Mouse (Mus musculus) inflammation-experienced regulatory T-cells, adult 6 months (primary cell): ENCODE data around the gene Pbp2. TPM values are rescaled to one million over a fixed set of nuclear protein-coding genes. Genes with fewer than 3 reads are reported as not detected.

Experiments used
- polyA plus RNA-seq, 3 experiments: library from polyadenylated mRNA; unstranded; fragments of 100-300 nt; shearing (Covaris generic); gene quantifications; one replicate each; pipeline ENCODE4 v1.2.1; 2017

Gene Pbp2
- polyA plus RNA-seq, 3 experiments from 2014 or later: not detected

Other genes starting within 250 kb of the Pbp2 start
- under 1 TPM; 0.28 to 0.73 (median 0.59) TPM for gene Gprc5a, start 244.8 kb downstream of the Pbp2 start, polyA plus RNA-seq
- not detected for gene Gprc5d, start 192.1 kb downstream of the Pbp2 start, polyA plus RNA-seq
- gene Fam234b, start 112.4 kb downstream of the Pbp2 start, polyA plus RNA-seq: 10 to 100 TPM; 21.9 to 30.2 (median 30.2) TPM
- 1 to 10 TPM in 2 of 3 experiments, not detected in 1; 1.3 to 2.0 TPM for gene Hebp1, start 112.4 kb downstream of the Pbp2 start, polyA plus RNA-seq
- gene Gsg1, start 56.1 kb downstream of the Pbp2 start, polyA plus RNA-seq: not detected
- gene Emp1, start 52.1 kb upstream of the Pbp2 start, polyA plus RNA-seq: 10 to 100 TPM in 2 of 3 experiments, 1 to 10 TPM in 1; 7.0 to 16.4 (median 12.2) TPM